Mouse (Mus musculus) limb, embryonic 13.5 days (tissue): ENCODE data around the gene Fam160b1. TPM values are rescaled to one million over a fixed set of nuclear protein-coding genes. Genes with fewer than 3 reads are reported as not detected.

Source experiments
- ATAC-seq: fragments of 200-750 bp; cut with Nextera tagmentation; 2 replicates; pipeline ENCODE4 v1.8.0; 2017; ENCODE audit warnings: low read depth, moderate number of reproducible peaks, moderate TSS enrichment; ENCODE audit not compliant: low FRiP score
- H3K27ac ChIP-seq: fragments of 300-500 bp; sonication (generic); 2 replicates; pipeline ENCODE4 v1.5.1; 2015; ENCODE audit warnings: inconsistent platforms, mild to moderate bottlenecking, moderate library complexity
- H3K27me3 ChIP-seq: fragments of 300-500 bp; sonication (generic); 2 replicates; pipeline ENCODE4 v1.6.1; 2015; ENCODE audit warnings: mild to moderate bottlenecking, inconsistent platforms
- H3K36me3 ChIP-seq: fragments of 300-500 bp; sonication (generic); 2 replicates; pipeline ENCODE4 v1.6.1; 2015; ENCODE audit warnings: inconsistent platforms, mild to moderate bottlenecking, moderate library complexity
- H3K4me1 ChIP-seq: fragments of 300-500 bp; sonication (generic); 2 replicates; pipeline ENCODE4 v1.6.1; 2015; ENCODE audit warnings: inconsistent platforms
- H3K4me2 ChIP-seq: fragments of 300-500 bp; sonication (generic); replicated peaks from 2 replicates; pipeline ENCODE4 v1.6.1; 2015; ENCODE audit warnings: inconsistent platforms, mild to moderate bottlenecking, moderate library complexity
- H3K4me3 ChIP-seq: fragments of 300-500 bp; sonication (generic); 2 replicates; pipeline ENCODE4 v1.5.1; 2015; ENCODE audit warnings: moderate library complexity, mild to moderate bottlenecking, inconsistent platforms
- H3K9ac ChIP-seq: fragments of 300-500 bp; sonication (generic); 2 replicates; pipeline ENCODE4 v1.6.1; 2015; ENCODE audit warnings: mild to moderate bottlenecking, inconsistent platforms
- H3K9me3 ChIP-seq: fragments of 300-500 bp; sonication (generic); 2 replicates; pipeline ENCODE4 v1.6.1; 2016; ENCODE audit warnings: inconsistent platforms
- WGBS: fragments of 180-500 bp; shearing (Covaris S2); methylation state at CpG from one replicate; pipeline ENCODE4 v1.1.7; 2015; 5-methylcytosine and 5-hydroxymethylcytosine counted together
- polyA plus RNA-seq: library from polyadenylated mRNA; unstranded; fragments of >200 nt; fragmentation: Nextera tagmentation; extraction: Ambion mirVana; gene quantifications from 2 replicates; pipeline ENCODE4 v1.2.1, GENCODE M21; 2015

Gene Fam160b1
- polyA plus RNA-seq, 1 experiment from 2014 or later, result 15.8 TPM

DNA sequence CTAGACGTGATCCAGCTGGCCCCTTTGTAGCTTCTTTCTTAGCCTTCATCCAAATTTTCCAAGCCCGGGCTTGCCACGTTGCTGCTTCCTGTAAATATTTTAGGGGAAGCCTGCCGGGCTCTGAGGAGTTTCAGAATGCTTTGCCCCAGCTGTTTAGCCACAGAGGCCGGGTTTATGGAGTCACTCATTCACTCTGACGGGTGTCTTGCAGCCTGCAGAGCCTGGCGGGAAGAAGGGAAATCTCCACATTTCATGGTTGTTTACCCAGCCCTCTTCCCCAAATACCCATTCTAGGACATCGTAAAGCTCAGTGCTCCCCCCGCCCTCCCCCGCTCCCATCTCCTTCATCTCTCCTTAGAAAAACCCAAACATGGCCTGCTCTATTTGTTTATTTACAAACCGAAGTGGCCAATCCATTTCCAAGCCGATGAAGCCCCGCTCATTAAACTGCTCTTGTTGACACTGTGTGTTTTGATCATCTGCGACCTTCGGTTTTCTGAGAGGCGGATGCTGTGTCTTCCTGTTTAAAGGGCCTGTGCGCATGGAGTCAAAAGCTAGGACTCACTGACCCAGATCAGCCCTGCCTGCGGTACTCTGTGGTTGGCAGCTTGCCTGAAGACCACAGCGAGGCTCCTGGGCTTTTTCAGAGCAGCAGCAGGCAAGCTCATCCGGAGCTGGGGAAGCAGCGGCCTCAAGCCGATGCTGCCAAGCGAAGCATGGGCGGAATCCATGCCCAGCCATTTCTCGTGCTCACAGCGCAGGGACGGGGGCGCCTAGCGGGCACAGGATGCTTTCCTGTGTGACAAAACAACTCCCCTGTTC, 51.1 kb downstream of the Fam160b1 start:
- Histone ChIP-seq H3K9me3 (no peaks in the 10 kb centered on the region), H3K27ac (peak overlapping the region; percentile 49; the same call in 1 of the 2 replicates), H3K36me3 (no peaks in the 10 kb centered on the region), H3K27me3 (no peaks in the 10 kb centered on the region), H3K9ac (peak overlapping the region; percentile 51), H3K4me2 (peak overlapping the region; percentile 56), H3K4me1 (peaks cover 33% of the 10 kb centered on the region), H3K4me3 (peak overlapping the region; percentile 23)
- 11% methylated on average over 29 of the region's 29 CpGs for WGBS
- ATAC-seq, result no peak; the same call in 1 of the 2 replicates

DNA sequence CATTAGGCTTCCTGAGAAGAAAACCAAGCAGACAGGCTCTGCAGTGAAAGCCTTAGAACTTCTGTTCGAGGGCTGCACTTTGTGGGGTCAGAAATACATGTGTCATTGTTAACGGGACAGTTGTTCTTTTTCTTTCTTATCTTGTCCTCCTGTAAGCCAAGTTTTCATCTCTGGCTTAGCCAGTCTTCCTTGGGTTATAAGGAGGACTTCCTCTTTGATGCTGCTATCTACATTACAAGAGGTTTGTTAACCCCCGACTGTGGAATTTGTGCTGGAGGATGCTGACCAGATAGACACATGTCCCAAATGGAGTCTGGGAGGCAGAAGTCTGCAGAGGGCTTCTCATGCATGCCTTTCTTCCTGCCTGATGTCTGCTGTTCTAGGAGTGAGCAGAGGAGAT, 52.7 kb downstream of the Fam160b1 start:
- Histone ChIP-seq H3K4me2 (no peak overlapping the region), H3K36me3 (no peaks in the 10 kb centered on the region), H3K27ac (no peak overlapping the region), H3K27me3 (no peaks in the 10 kb centered on the region; the same call in 1 of the 2 replicates), H3K4me3 (no peak overlapping the region), H3K9me3 (no peaks in the 10 kb centered on the region), H3K9ac (no peak overlapping the region), H3K4me1 (peaks cover 36% of the 10 kb centered on the region)
- WGBS, result 81% methylated on average over 3 of the region's 3 CpGs
- no peak for ATAC-seq

DNA sequence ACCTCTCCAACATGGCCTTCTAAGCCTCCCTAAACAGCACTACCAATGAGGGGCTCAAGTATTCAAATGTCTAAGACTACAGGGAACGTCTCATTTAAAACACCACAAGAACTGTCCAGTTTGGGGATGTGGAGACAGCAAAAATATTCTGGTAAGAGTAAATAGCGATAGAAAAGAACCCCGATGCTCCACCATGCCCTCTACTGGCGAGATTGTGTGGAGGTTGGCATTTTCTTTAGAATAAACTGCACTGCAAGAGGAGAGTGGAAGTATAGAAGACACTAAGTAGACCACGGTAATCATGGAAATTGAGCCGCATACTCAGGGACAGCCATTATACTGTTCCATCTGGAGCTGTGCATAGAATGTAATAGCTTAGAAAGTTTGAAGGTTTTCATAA, 53.4 kb downstream of the Fam160b1 start:
- Histone ChIP-seq H3K9me3 (no peaks in the 10 kb centered on the region), H3K4me1 (peaks cover 33% of the 10 kb centered on the region), H3K9ac (no peak overlapping the region), H3K27me3 (no peaks in the 10 kb centered on the region; the same call in 1 of the 2 replicates), H3K4me2 (no peak overlapping the region), H3K27ac (no peak overlapping the region), H3K36me3 (no peaks in the 10 kb centered on the region), H3K4me3 (no peak overlapping the region)
- ATAC-seq, result no peak
- 87% methylated on average over 6 of the region's 6 CpGs for WGBS

DNA sequence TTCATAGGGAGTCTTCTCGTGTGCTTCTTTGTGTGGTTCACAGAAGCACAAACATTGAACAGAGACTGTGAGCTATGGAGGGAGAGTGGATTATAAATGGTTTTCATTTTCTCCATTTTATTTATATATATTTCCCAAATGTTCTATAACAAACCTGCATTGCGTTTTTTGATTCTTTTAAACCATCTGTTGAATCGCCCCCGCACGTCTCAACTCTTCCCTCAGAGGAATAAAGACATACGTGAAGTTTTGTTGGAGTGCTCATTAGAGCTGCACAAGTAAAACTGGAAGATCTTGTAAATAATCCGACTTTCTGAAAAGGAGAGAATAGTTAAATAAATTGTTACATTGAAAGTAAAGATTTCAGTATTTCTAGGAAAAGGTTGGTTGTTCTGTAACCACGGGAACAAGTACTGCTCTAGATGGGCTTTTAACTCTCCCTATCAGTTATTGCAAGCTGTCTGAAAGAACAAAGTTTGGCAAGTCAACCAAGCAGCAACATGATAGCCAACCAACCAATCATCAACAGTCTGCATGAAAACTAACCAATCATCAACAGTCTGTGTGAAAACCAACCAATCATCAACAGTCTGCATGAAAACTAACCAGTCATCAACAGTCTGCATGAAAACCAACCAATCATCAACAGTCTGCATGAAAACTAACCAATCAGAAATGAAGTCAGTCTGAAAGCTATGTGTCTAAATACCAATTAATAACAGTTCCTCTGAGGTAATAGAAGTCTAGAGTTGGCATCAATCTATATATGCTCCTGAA, 54.7 kb downstream of the Fam160b1 start:
- Histone ChIP-seq H3K4me2 (no peak overlapping the region), H3K27me3 (no peaks in the 10 kb centered on the region; the same call in 1 of the 2 replicates), H3K27ac (no peak overlapping the region), H3K36me3 (no peaks in the 10 kb centered on the region), H3K4me1 (peaks cover 33% of the 10 kb centered on the region), H3K4me3 (no peak overlapping the region), H3K9ac (no peak overlapping the region), H3K9me3 (no peaks in the 10 kb centered on the region)
- ATAC-seq, result no peak
- 79% methylated on average over 8 of the region's 8 CpGs for WGBS

DNA sequence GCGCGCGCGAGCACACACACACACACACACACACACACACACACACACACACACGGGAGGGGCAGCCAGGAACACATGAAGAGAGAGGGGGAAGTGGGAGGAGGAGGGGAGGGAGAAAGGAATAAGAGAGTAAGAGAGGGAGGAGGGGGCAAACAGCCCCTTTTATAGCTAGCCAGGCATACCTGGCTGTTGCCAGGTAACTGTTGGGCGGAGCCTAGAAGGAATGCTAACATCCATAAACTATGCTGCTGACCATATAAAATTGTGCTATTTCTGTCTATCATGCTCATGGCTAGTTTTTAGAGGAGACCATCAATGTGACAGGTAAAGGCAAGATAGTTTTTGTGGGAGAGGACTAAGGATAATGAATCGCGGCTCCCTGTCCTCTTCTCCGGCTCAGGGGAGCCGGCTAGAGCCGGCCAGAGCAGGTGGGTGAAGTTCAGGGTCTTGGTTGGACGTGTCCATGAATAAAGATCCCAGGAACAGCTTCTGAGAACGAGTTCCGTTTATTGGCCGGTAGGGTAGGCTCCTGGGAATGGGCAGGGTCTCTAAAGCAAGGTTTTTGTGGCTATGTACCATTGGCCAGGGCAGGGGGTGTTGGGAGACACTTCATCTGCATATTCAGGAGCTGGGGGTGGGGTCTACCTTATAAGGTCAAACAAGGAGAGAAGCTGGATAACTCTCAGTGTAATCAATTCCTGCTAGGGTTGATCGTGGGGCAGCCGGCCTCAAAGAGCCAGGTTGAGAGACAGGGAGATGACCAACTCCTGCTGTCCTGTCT, 57.5 kb downstream of the Fam160b1 start:
- H3K27ac ChIP-seq, result no peak overlapping the region
- 24% methylated on average over 17 of the region's 17 CpGs for WGBS
- H3K9ac ChIP-seq, result no peak overlapping the region
- H3K4me1 ChIP-seq, result peaks cover 11% of the 10 kb centered on the region
- H3K27me3 ChIP-seq, result no peaks in the 10 kb centered on the region; the same call in 1 of the 2 replicates
- H3K36me3 ChIP-seq, result no peaks in the 10 kb centered on the region
- no peak overlapping the region for H3K4me3 ChIP-seq
- H3K4me2 ChIP-seq, result peak overlapping the region; percentile 47
- no peaks in the 10 kb centered on the region for H3K9me3 ChIP-seq
- ATAC-seq, result peak; percentile 28; the same call in 1 of the 2 replicates

DNA sequence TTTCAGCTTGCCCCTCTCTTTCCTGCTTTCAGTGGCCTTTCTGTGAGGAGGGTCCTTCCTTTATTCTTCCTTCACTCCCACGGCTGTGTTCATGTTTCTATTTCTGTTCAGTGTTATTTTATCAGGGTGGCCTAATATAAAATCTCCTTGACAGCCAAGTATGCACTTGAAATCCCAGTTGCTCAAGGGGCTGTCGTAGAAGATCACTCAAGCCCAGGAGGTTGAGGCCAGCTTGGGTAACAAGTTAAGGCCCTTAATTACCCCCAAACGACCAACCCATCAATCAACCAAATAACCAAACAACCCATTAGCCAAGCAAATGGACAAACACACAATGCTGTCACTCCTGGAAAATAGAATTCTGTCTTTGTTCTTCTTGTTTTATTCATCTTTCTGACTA, 62.9 kb downstream of the Fam160b1 start:
- no peak overlapping the region for H3K4me3 ChIP-seq
- no peak overlapping the region for H3K9ac ChIP-seq
- H3K9me3 ChIP-seq, result no peaks in the 10 kb centered on the region
- 13% methylated on average over 3 of the region's 3 CpGs for WGBS
- H3K27ac ChIP-seq, result no peak overlapping the region
- ATAC-seq, result no peak
- H3K4me1 ChIP-seq, result no peaks in the 10 kb centered on the region
- no peaks in the 10 kb centered on the region for H3K27me3 ChIP-seq
- no peak overlapping the region for H3K4me2 ChIP-seq
- no peaks in the 10 kb centered on the region for H3K36me3 ChIP-seq

DNA sequence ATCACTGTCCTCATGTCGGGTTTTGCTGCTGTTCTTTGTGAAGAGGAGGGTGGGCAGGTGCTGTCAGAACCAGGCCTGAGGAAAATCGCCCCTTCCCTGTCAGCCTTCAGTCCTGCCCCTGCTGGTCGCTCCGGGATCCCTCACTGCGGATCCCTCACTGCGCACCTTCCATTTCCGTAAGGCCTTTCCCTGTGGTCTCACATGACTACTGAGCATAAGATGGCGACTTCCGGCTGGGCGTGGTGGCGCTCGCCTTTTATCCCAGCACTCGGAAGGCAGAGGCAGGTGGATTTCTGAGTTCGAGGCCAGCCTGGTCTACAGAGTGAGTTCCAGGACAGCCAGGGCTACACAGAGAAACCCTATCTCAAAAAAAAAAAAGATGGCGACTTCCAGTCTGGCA, 64.8 kb downstream of the Fam160b1 start:
- H3K36me3 ChIP-seq, result no peaks in the 10 kb centered on the region
- H3K4me1 ChIP-seq, result no peaks in the 10 kb centered on the region
- WGBS, result 96% methylated on average over 15 of the region's 15 CpGs
- no peak overlapping the region for H3K4me2 ChIP-seq
- H3K27ac ChIP-seq, result no peak overlapping the region
- H3K27me3 ChIP-seq, result no peaks in the 10 kb centered on the region
- H3K9me3 ChIP-seq, result no peaks in the 10 kb centered on the region
- H3K9ac ChIP-seq, result no peak overlapping the region
- no peak for ATAC-seq
- H3K4me3 ChIP-seq, result no peak overlapping the region

DNA sequence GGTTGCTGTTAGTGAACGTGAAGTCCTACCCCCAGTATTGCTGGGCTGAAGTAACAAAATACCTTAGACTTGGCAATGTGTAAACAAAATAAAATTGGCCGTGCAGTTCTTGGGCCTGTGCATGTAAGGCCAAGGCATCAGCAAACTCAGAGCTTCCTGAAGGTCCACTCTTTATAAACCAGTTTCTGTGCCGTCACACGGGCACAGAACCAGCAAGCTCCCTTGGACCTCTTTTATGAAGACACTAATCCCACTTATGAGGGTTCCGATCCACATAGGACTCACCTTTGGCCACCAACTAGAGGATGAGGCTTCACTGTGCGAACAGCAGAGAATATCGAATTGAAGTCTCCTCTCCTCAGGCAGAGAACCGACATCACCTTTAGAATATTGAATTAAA, 66.4 kb downstream of the Fam160b1 start:
- Histone ChIP-seq H3K9ac (no peak overlapping the region), H3K4me2 (no peak overlapping the region), H3K4me3 (no peak overlapping the region), H3K27ac (no peak overlapping the region), H3K36me3 (no peaks in the 10 kb centered on the region), H3K27me3 (no peaks in the 10 kb centered on the region), H3K9me3 (no peaks in the 10 kb centered on the region), H3K4me1 (no peaks in the 10 kb centered on the region)
- 90% methylated on average over 8 of the region's 8 CpGs for WGBS
- no peak for ATAC-seq

DNA sequence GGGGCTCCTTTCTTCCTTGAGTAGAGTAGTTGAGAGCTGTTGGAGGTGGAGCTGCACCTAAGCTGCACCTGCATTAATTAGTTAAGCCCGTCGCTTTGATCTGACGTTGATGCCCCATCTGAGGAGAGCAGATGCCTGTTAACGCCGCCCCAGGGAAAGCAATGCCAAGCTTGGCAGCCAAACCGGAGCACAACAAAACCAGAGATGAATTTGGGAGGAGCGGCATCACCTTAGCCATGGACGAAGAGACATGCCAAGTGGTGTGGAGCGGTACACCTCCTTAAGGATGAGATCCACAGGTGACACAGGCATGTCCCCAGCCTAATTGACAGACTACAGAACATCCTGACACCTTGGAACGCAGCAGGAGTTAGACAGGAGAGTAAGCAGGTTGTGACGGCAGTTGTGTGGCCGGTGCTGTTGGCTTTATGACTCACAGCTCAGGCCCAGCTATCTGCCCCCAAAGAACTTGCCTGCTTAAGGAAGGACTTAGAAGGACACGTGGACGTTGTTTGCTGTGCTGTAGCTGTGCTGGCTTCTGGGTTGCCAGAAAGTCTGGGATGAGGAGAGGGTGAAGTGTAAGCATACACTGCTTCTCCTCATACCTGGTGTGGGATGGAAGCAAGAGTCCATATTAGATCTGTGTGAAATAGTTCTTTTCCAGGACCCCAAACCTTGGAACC, 67.4 kb downstream of the Fam160b1 start:
- WGBS, result 67% methylated on average over 14 of the region's 14 CpGs
- H3K4me1 ChIP-seq, result no peaks in the 10 kb centered on the region
- no peaks in the 10 kb centered on the region for H3K27me3 ChIP-seq
- H3K9ac ChIP-seq, result no peak overlapping the region
- no peaks in the 10 kb centered on the region for H3K9me3 ChIP-seq
- H3K36me3 ChIP-seq, result no peaks in the 10 kb centered on the region
- ATAC-seq, result no peak
- H3K4me3 ChIP-seq, result no peak overlapping the region
- no peak overlapping the region for H3K4me2 ChIP-seq
- no peak overlapping the region for H3K27ac ChIP-seq

DNA sequence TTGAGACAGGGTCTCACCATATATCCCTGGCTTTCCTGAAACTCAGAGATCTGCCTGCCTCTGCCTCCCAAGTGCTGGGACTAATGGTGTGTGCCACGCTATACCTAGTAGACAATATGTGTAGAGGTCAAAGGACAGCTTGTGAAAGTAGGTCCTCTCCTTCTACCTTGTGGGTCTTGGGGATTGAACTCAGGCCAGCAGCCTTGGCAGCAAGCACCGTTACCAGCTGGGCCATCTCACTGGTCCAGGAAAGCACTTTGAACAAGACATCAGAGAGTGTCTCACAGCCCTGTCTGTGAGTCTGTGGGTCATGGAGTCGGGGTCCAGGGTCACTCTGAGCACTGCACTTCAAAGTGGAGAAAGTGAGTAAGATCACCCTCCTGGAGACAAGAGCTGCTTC, 68.2 kb downstream of the Fam160b1 start:
- no peak overlapping the region for H3K4me2 ChIP-seq
- no peaks in the 10 kb centered on the region for H3K4me1 ChIP-seq
- H3K27me3 ChIP-seq, result no peaks in the 10 kb centered on the region
- no peak overlapping the region for H3K4me3 ChIP-seq
- no peak overlapping the region for H3K27ac ChIP-seq
- no peak for ATAC-seq
- whole genome bisulfite sequencing, result 87% methylated on average over 3 of the region's 3 CpGs
- H3K36me3 ChIP-seq, result no peaks in the 10 kb centered on the region
- H3K9me3 ChIP-seq, result no peaks in the 10 kb centered on the region
- H3K9ac ChIP-seq, result no peak overlapping the region

DNA sequence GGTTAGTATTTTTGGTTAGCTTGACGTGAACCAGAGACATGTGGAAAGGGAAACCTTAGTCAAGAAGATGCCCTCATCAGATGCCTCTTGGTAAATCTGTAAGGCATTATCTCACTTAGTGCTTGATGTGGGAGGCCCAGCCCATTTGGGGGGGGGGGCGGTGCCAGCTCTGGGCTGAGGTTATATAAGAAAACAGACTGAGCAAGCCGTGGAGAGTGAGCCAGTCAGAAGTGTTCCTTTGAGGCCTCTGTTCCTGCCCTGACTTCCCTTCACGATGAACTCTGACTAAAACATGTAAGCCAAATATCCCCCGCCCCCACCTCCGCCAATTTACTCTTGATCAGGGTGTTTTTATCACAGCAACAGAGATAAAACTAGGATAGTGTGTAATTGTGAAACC, 69.4 kb downstream of the Fam160b1 start:
- no peak for ATAC-seq
- no peak overlapping the region for H3K27ac ChIP-seq
- H3K9ac ChIP-seq, result no peak overlapping the region
- no peaks in the 10 kb centered on the region for H3K4me1 ChIP-seq
- H3K27me3 ChIP-seq, result peaks cover 4% of the 10 kb centered on the region; the same call in 1 of the 2 replicates
- H3K9me3 ChIP-seq, result no peaks in the 10 kb centered on the region
- H3K4me3 ChIP-seq, result no peak overlapping the region
- H3K4me2 ChIP-seq, result no peak overlapping the region
- no peaks in the 10 kb centered on the region for H3K36me3 ChIP-seq
- 76% methylated on average over 6 of the region's 6 CpGs for WGBS
